Mouse (Mus musculus) v-Abl transformed pro-B cells (cell line): ENCODE measurements around the gene Taar8a.
"Not testable (repeated sequence)": the region's sequence is repeated elsewhere in the genome, so short reads cannot be mapped to it uniquely, and the experiment has no call there.

Experiments used
- in situ Hi-C, 2 experiments: fragments of 400-800 bp; cut with MboI; formaldehyde crosslinking; loops; one replicate each; pipeline ENCODE4 v1.15.1; 2025; ENCODE audit not compliant: unreplicated experiment in 2 of 2

Gene Taar8a

DNA sequence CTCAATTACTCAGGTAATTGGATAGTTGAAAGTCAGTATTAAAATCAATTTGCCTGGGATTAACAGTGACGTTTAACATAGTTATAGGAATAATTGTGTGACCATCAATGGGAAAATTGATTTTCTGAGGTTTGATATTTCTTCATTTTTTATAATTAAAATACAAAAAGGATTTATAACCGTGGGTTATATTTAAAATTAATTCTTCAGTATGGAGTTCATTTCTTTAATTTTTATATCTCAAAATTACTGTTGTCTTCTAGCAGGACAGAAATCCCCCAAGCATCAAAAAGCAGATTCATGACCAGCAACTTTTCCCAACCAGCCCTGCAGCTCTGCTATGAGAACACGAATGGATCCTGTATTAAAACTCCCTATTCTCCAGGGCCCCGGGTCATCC lies at the start of gene Taar8a:
Gene Taar8a, plus strand, starts transcription at position 301 of the 400 bp plus-strand sequence.
- in situ Hi-C loops: loop anchor here in 1 of 2 experiments (5.0 kb wide), 1 partner anchor 94 kb away; no protein-coding TSS in a partner anchor

DNA sequence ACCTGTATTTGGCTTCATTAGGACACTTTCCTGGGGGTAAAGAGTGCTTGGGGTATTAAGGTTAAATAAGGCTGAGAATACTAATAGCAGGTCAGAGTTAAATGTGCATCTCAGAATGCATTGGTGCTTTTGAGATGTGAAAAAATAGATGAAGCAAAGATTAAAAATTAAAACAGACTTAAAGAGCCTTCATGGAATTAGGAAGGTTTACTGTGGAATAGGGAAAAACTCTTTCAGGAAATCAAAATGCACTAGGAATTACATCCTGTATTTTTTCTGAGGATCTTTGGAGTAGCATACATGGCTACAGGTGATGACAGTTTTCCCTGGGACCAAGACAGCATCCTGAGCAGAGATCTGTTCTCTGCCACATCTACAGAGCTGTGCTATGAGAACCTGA lies 49.4 kb upstream of the Taar8a start, which contains the start of gene Taar7d:
Gene Taar7d, plus strand, starts transcription at position 301 of the 400 bp plus-strand sequence.
- in situ Hi-C loops: no loop called here

DNA sequence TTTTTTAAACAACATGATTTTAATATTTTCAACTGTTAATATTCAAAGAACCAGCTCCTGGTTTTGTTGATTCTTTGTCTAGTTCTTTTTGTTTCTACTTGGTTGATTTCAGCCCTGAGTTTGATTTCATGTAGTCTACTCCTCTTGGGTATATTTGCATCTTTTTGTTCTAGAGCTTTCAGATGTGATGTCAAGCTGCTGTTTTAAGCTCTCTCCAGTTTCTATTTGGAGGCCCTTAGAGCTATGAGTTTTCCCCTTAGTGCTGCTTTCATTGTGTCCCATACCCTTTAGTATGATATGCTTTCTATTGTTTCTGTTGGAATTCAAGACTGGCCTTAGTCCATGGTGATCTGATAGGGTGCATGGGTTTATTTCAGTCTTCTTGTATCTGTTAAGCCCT lies 45.0 kb upstream of the Taar8a start:
- in situ Hi-C loops: no loop called here

DNA sequence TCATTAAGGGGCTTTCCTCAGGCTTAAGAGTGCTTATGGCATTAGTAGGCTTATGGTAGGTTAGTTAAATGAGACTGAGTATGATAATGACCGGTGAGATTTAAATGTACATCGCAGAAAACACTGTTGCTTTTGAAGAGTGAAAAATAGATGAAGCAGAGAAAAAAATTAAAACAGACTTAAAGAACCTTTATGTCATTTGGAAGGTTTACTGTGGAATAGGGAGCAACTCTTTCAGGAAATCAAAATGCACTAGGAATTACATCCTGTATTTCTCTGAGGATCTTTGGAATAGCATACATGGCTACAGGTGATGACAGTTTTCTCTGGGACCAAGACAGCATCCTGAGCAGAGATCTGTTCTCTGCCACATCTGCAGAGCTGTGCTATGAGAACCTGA lies 39.0 kb upstream of the Taar8a start, which contains the start of gene Taar7e:
Gene Taar7e, plus strand, starts transcription at position 301 of the 400 bp plus-strand sequence.
- in situ Hi-C loops: no loop called here

DNA sequence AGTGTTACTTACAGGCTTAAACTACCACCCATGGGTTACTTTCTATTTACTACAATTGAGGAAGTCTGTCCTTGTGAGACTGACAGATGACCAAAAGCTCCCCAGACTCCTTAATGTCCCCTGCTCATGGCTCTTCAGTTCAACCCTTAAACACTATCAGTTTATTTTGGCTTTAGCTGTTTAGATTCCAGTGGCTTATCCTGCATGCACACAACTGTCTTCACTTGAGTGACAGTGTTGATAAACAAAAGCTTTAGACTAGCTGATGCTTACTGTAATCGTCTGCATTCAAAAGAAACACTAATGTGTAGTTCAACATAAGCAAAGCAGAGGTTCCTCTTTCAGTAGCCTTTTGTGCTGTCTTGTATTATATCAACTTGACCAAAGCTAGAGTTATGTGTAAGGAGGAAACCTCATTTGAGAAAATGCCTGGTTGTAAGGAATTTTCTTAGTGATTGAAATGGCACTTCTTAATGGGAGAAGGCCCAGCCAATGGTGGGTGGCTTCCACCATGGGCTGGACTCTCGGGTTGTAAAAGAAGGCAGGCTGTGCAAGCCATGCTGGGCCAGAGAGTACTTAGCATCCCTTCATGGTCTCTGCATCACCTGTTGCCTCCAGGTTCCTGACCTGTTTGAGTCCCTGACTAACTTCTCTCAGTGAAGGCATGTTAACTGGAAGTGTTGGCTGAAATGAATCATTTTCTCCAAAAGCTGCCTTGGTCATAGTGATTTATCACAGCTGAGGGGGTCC lies 36.0 kb upstream of the Taar8a start:
- in situ Hi-C loops: no loop called here

DNA sequence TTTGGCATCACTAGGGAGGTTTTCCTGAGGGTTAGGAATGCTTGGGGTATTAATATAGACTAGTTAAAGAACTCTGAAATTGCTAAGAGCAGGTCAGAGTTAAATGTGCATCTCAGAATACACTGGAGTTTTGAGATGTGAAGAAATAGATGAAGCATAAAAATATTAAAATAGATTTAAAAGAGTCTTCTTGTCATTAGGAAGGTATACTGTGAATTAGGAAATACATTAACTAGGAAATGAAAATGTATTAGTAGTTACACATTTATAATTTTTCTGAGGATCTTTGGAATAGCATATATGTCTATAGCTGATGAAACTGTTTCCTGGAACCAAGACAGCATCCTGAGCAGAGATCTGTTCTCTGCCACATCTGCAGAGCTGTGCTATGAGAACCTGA lies 27.1 kb upstream of the Taar8a start, which contains the start of gene Taar7f:
Gene Taar7f, plus strand, starts transcription at position 301 of the 400 bp plus-strand sequence.
- in situ Hi-C loops: no loop called here

DNA sequence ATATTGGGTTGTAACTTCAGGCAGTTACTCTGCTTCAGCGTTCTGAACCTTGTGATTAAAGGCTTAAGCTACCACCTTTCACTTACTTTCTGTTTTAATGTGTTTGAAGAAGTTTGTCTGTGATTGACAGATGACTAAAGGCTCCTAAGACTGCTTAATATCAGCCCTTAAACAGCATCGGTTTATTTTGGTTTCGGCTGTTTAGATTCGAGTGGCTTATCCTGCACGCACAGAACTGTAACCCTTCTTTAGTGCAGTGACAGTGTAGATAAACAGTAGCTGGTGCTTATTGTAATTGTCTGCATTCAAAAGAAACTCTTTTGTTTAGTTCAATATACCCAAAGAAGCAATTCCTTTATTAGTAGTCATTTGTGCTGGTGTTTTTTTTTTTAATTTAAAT lies 24.3 kb upstream of the Taar8a start:
- in situ Hi-C loops: no loop called here

DNA sequence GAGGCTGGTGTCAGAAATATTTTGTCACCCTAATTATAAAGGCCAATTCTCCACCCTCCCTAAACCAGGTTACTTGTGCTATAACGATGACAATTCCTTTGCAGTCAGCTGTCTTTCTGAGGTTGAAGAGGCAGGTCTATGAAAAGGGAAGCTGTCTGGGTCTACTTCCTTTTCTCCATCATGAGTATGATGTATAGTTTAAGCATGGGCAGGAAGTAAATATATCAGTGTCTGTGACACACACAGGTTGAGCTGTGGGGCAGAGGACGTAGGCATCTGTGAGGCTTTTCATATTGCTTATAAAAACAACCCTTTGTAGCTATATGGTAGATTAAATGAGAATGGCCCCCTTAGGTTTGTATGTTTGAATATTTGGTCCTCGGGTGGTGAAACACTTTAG lies 17.3 kb upstream of the Taar8a start:
- in situ Hi-C loops: no loop called here

DNA sequence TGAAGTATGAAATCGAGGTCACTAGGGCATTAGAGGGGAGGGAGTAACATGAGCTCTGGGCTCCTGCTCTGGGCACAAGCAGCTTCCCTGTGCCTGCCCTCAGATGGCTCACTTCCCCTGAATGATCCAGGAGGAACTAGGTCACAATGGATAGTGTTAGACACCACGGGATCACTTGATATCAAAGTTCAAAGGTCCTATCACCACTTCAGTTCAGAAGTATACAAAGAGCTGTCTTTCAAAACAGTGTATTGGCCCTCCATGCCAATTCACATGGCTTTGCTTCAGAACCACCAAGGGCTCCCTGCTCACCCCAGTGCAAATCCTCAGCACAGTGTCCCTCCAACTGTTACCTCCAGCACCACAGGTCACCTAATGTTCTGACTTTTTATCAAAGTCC lies 1.5 kb upstream of the Taar8a start:
- in situ Hi-C loops: loop anchor here in 1 of 2 experiments (5.0 kb wide), 1 partner anchor 92 kb away; no protein-coding TSS in a partner anchor

DNA sequence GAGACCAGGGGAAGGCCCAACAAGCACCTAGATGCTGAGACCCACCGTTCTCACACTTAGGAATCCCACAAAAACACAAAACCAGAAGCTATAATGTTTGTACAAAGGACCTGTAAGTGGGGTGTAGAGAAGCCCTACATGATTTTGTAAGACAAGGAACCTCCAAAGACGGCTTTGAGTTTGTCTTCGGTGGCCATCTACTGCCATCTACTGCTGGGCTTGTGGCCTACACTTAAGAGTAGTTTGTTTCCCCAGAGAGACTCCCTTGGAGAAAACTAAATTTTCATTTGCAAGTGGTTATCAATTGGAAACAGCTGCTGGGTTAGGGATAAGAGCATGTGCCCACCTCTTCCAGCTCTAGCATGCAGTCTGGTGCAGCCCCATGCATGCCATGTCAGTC lies 3.9 kb downstream of the Taar8a start:
- in situ Hi-C loops: loop anchor here in 1 of 2 experiments (5.0 kb wide), 1 partner anchor 263 kb away; no protein-coding TSS in a partner anchor

DNA sequence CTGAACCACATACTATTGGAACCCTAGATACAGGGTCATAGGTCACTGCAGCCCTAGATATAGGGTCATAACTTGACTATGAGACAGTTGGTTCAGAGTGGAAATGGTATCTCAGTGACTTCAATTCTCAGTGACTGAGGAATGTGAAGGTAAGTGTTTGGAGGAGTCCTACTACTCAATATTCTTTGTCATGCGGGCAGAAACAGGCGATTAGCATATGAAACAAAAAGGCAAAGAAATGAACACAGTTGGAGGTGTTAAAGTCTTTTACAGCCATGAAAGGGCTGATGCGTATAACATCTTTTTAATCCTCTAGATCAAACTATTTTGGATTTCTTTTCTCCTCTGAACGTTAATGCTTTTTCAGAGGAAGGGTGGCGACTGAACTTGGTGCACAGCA lies 9.6 kb downstream of the Taar8a start:
- in situ Hi-C loops: no loop called here

DNA sequence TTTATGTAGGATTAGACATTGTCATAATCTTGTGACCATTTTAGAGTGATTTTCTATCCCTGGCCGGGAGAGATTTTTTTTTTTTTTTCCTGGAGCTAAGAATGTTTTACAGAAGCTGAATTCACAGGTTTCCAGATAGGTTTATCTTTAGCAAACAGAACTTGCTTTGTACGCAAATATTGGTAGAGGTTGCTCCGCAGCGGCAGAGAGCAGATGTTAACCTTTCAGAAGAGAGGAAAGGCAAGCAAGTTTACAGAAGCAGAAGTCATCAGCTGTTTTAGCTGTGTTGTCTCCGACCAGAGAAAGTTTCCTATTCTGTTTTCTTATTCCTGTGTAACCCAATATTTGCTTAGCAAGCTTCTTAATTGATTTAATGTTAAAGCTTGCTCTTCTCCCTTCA lies 10.3 kb downstream of the Taar8a start:
- in situ Hi-C loops: no loop called here

DNA sequence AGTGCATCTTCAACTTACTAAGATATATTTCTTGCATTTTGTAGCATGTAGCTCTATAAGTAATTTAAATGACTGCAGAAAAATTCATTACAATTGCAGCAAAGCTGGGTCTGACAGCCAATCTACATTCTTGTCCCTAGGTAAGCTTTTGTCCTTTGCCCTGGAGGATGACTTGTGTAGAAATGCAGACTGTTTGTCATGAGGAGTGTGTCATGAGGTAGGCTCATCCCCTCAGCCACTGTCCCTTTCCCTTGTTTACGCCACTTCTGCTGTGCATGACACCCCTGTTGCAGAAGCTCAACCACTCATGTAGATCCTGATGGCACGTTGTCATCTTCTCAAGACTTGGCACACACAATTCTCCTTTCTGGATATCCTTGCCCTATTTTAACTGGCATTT lies 10.9 kb downstream of the Taar8a start:
- in situ Hi-C loops: no loop called here

DNA sequence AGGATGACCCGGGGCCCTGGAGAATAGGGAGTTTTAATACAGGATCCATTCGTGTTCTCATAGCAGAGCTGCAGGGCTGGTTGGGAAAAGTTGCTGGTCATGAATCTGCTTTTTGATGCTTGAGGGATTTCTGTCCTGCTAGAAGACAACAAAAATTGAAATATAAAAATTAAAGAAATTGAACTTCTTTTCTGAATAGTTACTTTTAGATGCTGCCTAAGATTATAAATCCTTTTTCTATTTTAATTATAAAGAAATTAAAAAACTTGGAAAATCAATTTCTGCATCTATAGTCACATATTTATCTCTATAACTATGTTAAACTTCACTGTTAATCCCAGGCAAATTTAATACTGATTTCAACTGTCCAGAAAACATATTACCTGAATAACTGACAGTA lies 15.9 kb downstream of the Taar8a start, which contains the start of gene Taar8b:
Gene Taar8b, minus strand, starts transcription at position 101 of the 400 bp plus-strand sequence.
- in situ Hi-C loops: no loop called here

DNA sequence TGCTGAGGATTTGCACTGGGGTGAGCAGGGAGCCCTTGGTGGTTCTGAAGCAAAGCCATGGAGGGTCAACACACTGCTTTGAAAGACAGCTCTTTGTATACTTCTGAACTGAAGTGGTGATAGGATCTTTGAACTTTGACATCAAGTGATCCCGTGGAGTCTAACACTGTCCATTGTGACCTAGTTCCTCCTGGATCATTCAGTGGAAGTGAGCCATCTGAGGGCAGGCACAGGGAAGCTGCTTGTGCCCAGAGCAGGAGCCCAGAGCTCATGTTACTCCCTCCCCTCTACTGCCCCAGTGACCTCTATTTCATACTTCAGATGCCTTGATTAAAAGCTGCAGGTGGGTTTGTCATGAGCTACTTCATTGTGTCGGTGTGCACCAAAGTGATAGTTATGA lies 20.7 kb downstream of the Taar8a start:
- in situ Hi-C loops: not testable (repeated sequence)

DNA sequence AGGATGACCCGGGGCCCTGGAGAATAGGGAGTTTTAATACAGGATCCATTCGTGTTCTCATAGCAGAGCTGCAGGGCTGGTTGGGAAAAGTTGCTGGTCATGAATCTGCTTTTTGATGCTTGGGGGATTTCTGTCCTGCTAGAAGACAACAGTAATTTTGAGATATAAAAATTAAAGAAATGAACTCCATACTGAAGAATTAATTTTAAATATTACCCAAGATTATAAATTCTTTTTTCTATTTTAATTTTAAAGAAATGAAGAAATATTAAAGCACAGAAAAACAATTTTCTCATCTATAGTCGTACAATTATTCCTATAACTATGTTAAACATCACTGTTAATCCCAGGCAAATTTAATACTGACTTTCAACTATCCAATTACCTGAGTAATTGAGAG lies 25.5 kb downstream of the Taar8a start, which contains the start of gene Taar8c:
Gene Taar8c, minus strand, starts transcription at position 101 of the 400 bp plus-strand sequence.
- in situ Hi-C loops: loop anchor here (25.0 kb wide), 2 partner anchors 185 to 1515 kb away; no protein-coding TSS in a partner anchor

DNA sequence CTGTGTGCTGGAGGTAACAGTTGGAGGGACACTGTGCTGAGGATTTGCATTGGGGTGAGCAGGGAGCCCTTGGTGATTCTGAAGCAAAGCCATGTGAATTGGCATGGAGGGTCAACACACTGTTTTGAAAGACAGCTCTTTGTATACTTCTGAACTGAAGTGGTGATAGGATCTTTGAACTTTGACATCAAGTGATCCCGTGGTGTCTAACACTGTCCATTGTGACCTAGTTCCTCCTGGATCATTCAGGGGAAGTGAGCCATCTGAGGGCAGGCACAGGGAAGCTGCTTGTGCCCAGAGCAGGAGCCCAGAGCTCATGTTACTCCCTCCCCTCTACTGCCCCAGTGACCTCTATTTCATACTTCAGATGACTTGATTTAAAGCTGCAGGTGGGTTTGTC lies 27.0 kb downstream of the Taar8a start:
- in situ Hi-C loops: loop anchor here (25.0 kb wide), 2 partner anchors 184 to 1516 kb away; no protein-coding TSS in a partner anchor

DNA sequence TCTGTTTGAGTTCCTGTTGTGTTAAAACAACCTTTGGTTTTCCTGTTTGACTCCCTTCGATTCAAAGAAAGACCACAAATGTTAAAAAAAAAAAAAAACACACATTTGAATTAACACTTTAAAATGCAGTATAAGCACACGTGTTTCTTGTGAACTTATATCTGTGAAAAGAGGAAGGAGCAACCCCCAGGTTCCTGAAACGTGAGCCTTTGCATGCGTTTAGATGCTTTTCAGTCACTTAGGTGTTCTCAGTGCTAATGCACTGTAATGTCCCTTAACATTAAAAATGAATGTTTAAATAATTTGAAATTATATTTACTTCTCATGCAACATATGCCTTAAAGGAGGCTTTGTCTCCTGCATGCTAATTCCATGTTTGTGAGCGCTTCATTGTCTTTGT lies 31.4 kb downstream of the Taar8a start:
- in situ Hi-C loops: loop anchor here (25.0 kb wide), 2 partner anchors 180 to 1520 kb away; no protein-coding TSS in a partner anchor

DNA sequence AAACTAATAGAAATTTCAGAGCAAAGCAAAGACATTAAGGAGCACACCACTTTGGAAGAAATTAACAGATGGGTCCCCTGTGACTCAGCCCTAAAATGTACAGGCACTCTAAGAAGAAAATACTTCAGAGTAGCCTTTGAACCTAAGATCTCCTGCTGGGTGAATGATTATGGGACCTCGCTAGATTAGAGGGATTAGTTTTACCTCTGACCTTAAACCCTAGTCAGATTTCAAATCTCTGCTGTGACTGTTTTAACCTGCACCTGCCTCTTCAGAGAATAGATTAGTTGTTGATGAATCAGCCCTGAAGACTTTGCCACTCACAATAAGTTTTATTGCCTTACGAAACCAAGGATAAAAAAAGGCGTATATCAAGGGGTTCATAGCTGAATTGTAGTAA lies 31.9 kb downstream of the Taar8a start:
- in situ Hi-C loops: loop anchor here (25.0 kb wide), 2 partner anchors 179 to 1521 kb away; no protein-coding TSS in a partner anchor

DNA sequence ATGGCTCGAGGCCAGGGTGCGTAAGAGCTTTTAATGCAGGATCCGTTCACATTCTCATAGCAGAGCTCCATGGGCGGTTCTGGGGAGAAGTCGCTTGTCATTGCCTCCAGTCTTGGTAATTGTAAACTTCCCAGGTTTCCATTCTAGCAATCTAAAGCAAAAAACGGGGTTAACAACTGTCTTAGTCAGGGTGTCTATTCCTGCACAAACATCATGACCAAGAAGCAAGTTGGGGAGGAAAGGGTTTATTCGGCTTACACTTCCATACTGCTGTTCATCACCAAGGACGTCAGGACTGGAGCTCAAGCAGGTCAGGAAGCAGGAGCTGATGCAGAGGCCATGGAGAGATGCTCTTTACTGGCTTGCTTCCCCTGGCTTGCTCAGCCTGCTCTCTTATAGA lies 33.1 kb downstream of the Taar8a start, which contains the start of gene Taar9:
Gene Taar9, minus strand, starts transcription at position 101 of the 400 bp plus-strand sequence.
- in situ Hi-C loops: loop anchor here (25.0 kb wide), 2 partner anchors 178 to 1522 kb away; no protein-coding TSS in a partner anchor

DNA sequence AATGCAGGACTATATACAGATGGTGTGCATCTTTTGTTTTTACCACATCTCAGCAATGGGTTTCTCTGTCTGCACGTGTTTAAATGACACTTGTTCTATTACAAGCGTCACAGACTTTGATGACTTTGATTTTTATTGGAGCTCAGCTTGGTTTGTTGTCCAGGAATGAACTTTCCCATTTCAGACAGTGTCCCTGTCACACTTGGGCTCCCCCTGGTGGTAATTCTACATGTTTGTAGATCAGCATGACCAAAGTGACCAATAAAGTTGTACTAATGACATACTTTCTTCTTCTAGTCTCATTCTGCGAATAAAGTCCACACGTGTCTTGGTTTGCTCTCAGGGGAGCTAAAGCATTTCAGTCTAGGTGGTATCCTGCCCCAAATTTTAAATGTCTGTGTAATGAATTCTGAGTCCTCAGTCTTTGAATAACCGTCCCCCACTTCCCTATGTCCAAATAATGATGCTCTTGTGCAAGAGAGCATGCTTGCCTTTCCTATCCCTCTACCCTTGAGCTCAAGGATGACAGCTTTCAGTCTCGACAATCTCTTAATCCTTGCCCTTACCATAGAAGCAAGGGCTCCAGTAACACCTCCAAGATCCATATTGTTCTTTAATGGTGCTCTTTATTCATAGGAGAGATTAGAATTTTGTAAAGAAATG lies 34.9 kb downstream of the Taar8a start:
- in situ Hi-C loops: loop anchor here (25.0 kb wide), 2 partner anchors 176 to 1524 kb away; no protein-coding TSS in a partner anchor
